Mouse (Mus musculus): ENCODE measurements around the gene Zfp444.

The Zfp444 gene

DNA sequence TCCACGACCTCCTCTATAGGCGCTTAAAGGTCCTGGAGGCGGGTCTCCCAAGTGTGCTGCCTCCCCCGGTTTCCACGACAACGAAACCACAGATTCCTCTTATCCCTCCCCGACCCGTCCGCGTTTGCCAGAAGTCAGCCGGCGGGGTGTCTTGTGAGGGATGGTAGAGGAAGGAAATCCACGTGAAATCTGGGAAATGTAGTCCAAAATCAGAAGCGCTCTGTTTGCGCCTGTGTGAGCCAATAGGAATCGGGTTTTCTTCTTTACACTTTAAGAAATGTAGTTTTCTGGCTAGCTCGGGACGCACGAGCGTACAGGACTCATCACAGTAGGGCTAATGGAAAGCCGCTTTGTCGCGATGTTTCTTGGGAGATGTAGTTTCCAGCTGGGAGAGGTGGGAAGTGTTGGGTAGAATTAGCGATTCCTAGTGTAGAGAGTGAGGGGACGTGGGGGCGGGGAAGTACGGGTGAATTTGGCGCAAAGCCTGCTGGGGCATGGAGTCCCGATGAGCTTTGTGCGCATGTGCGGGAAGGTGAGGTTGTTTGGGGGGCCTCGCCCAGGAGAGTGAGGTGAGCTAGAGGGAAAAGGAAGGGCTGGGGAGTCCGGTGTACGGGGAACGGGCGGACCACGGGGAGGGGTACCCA, at the start of gene Zfp444:
Gene Zfp444, plus strand, starts transcription at position 221 of the 644 bp plus-strand sequence.
- peak; percentile 96 for DNase-seq (ENCODE audit: low spot score in 2 of 2)

DNA sequence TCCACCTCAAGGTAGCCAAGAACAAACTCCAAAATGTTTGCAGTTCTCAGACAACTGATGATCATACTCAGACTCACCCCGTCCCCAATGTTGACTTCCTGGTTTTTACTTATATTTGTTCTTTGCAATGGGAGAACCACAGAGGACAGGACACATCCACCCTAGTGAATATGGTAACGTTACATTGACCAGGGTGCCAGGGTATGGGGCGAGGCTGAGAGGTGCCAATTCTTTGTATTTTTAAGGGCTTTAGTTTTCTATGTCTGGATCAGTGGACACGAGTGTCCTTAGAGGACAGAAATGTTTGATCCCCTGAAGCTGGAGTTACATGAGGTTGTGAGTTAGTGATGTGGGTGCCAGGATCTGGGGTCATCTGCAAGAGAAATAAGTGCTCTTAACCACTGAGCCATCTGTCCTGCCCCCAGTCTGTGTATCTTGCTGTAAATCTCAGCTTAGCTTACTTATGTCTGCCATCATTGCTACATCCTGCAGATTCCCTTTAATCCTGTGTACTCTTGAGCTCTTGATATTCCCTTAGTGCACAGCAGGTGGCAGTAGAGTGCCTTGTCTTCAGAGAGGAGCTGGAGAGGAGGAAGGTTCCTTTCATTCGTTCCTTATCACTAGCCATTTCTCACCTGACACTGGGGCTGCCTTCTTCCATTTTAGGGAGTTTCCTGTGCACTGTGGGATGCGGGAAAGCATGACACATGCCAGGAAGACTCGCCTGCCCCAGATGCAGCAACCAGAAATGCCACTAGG, 45.2 kb upstream of the Zfp444 start:
- DNase-seq (ENCODE audit: low spot score in 2 of 2): peak; percentile 64 to 76

DNA sequence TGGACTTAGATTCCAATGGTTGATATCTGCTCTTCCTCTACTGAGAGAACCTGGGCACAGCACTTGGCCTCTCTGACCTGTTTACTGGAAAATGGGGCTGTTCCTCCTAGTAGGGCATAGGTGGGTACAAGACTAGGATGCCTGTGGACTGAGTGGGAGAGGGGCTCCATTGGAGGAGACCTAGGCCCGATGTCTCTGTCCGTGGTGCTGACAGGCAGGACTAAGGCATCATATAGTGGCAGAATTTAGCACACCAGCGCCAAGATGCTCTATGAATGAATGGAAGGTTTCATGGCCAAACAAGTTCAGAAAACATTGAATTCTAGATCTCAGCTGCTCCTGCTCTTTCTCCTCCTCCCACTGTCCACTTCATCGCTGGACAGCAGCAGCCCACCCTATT, 41.7 kb upstream of the Zfp444 start:
- DNase-seq (ENCODE audit: low spot score in 2 of 2): no peak

DNA sequence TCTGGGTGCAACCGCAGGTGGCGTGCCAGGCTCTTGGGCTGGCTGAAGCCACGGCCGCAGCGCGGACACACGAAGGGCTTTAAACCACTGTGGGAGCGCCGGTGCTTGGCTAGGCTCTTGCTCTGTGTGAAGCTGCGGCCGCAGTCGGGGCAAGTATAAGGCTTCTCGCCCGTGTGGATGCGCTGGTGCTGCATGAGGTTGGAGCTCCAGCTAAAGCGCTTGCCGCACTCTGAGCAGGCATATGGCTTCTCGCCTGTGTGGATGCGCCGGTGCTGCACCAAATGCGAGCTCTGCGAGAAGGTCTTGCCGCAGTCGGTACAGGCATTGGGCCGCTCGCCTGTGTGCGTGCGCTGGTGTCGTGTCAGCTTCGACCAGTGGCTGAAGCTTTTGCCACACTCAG, 39.4 kb upstream of the Zfp444 start:
- no peak for DNase-seq (ENCODE audit: low spot score in 2 of 2)

DNA sequence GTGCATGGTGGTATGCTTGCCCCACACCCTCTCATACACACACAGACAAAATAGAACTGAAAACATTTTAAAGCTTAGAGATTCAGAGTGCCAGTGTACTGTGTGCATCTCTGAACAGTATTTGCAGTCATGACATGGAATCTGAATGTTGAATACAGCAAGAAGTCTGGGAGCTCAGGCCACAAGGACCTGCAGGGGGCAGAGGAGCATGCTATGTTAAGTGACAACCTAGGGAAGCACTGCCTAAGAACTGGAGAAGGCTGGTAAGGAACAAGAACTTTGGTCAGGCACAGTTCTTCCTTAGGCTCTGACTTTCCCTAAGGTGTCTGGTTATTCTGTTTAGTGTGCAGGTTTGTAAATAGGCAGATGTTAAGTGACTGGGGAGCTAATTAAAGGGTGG, 35.5 kb upstream of the Zfp444 start:
- no peak for DNase-seq (ENCODE audit: low spot score in 2 of 2)

DNA sequence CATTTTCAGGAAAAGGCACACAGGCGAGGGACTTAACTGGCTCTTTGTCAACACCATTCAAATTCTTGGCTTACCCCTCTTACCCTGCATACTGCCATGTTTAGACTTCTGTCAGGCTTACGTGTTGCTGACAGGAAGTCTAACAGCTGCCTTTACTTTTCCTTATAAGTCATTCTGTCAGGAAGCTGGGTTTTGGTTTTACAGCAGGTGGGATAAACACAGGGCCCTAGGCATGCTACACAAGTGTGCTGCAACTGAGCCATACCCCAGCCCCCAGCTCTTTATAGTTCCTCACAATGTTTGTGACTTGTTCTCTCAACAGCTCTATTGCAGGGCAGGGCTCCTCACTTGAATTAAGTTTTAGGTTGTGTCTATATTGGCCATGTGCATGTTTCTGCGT, 32.7 kb upstream of the Zfp444 start:
- no peak for DNase-seq (ENCODE audit: low spot score in 2 of 2)

DNA sequence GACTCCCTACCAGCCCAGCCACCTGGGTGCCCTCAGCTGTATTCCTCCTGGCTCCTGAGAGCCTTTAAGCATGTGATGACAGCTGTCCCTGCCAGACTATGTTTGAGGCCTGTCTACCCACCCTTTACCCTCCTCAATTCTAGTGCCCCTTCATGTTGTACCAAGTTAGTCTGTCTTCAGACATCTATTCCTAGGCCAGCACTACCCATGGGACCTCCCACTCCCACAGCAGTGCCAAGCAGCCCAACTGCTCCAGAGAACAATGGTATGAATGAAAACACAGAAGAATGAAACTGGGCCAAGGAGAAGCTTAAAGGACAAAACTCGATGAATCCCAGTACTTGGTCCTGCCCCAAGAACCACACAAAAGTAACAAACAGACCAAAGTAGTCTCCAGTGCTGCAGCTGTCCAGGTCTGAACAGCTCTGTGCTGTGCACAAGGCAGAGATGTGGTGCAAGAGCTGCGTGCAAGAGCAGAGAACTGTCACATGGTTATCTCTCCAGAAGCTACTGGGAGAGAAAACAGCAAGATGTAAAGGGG, 28.0 kb upstream of the Zfp444 start:
- DNase-seq (ENCODE audit: low spot score in 2 of 2): no peak

DNA sequence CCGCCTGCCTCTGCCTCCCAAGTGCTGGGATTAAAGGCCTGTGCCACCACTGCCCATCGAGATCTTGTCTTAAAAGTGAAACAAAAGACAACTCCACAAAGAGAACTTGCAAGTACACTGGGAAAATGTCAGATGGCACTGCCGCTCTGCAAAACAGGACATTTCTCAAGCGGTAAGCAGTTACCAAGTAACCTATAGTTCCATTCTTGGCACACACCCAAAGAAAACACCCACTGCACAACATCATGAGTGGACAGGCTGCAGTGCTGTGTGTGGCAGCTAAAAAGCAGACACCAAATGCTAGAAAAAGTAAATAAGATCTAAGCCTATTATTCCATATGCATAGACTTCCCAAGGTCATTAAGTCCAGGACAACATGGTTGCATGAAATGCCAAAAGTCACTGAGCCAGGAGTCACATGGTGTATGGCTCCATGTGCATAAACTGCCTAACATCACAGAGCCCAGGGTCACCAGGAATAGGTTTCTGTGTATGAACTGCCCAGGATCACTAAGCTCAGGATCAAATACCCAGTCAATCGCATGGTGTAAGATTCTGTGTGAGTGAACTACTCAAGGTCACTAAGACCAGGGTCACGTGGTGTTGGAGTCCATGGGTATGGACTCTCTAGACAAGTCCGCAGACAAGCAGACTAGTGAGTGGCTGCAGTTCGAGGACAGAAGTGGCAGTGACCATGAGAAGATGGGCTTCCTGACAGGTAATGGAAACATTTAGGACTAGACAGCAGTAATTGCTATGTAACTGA, 26.4 kb upstream of the Zfp444 start:
- DNase-seq (ENCODE audit: low spot score in 2 of 2): no peak

DNA sequence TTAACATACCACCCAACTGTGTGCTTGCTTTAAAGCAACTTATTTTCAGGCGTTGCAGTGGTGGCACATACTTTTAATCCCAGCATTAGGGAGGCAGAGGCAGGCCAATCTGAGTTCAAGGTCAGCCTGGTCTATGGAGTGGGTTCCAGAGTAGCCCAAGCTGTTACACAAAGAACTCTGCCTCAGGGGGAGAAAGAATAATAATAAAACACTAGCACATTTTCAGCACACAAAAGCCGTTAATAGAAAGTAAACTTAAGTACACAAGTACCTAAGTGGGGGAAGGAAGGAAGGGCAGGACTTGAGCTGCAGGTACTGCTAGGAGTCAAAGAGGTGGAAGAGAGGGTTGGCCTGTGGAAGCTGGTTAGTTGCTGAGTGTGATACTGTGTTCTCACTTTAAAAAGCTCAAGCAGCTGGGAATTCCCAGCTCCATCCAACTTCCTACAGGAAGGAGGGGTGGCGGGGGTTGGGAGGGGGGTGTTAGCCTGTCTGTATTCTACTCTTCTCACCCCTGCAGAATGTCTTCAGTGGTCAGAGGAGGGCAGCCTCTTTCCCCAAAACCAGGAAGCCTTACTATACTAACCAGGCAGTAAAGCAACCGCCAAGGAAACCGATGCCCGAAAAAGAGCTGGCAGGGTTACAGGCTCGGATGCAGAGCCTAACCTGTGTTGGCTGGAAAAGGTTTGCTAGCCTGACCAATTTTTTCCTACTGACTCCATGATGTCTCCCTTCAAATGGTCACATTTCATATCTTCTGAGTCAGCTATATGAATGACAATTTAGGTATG, 25.6 kb upstream of the Zfp444 start:
- no peak for DNase-seq (ENCODE audit: low spot score in 2 of 2)

DNA sequence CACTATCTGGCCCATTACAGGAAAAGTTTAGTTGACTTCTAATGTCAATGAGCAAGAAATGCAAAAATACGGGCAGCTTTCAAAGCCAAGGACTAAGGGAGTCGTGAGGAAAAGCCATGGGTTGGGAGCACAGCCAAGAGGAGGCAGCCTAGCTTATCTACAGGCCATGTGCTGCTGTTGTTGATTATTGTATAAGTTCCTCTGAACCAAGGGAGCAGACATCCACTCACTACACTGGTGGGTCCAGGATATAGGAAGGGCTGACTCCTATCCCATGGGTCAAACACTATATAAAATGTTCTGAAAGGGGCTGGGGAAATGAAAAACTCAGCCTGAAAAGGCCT, 25.1 kb upstream of the Zfp444 start:
- DNase-seq (ENCODE audit: low spot score in 2 of 2): no peak

DNA sequence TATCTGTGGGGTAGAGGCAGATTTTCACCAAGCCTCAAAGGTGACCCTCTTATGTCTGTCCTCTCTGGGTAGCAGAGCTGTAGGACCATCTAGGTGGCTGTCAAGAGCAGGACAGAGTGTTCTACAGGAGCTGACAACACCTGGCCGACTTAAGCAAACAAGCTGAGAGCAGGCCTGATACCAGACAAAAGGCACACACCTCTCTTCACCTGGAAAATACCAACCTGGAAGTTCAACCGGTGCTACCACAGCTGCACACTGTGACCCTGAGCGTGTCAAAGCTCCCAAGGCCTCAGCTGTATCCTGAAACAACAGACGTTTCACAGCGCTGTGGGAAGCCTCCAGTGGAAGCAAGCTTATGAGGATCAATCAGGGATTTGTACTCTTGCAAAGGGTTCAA, 24.3 kb upstream of the Zfp444 start:
- DNase-seq (ENCODE audit: low spot score in 2 of 2): no peak

DNA sequence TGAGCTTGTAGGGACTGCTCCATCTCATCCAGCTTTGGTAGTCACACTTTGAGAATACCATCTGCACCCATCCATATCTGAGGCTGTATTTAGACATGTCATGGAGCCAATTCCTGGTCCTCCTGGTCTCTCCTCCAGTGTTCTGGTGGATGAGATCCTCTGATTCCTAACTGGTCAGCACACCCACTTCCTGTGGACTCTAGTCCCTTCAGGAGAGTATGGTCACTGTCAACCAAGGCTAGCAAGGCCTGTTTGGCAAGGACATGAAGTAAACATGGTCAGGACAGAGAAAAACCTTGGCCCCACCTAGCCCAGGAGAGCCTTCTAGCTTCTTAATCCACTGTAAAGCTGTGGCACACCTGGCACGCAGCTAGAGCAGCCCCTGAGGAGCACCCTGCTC, 20.8 kb upstream of the Zfp444 start:
- DNase-seq (ENCODE audit: low spot score in 2 of 2): no peak

DNA sequence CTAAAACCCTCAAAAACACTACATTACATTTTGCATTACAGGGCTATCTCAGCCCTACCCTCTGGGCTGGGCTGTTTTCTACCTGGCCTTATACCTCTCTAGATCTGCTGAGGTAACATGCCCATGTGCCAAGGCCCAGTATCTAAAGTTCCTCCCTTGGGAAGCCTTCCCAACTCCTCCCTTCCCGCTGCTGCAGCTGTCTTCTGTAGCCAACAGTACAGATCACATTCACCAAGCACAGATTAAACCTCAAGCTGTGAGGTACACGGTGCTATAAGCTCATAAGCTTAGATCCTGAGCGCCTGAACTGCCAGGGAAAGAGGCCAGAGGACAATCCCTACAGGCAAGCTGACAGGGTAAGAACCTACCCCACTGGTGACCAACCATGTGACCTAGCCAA, 20.0 kb upstream of the Zfp444 start:
- DNase-seq (ENCODE audit: low spot score in 2 of 2): no peak

DNA sequence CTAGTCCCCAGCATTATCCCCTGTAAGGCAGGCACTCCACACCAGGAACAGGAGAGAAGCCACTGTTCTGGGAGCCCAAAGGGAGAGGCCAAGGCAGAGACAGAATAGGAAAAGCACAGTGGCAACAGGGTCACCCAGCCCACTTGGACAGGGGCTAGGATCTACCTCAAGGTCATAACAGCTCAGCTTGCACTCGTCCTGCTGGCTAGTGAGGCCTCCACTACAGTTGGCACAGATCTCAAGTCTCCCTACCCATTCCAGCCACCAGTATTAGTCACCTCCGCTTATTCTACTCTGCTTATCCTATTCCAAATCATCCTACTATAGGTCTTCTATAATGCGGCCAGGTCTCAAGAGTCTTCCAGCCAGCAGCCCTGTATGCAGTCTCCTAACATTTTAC, 18.9 kb upstream of the Zfp444 start:
- DNase-seq (ENCODE audit: low spot score in 2 of 2): no peak

DNA sequence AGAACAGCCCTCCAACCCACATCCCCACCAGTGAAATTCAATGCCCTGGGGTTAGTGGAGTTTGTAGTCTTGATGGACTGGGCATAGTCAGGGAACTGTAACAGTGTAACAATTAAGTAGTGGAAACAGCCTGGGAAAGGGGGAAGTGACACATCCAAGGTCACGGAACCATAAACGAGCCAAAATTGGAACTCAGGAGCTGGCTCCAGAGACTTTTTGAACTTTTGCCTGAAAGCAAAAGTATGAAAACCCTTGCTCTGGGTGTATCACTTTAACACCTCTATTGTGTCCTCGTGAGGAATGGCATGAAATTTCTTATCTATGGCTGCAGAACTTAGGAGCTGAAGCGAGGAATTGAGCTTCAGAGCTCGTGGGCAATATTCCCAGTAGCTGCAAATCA, 17.9 kb upstream of the Zfp444 start:
- DNase-seq (ENCODE audit: low spot score in 2 of 2): no peak

DNA sequence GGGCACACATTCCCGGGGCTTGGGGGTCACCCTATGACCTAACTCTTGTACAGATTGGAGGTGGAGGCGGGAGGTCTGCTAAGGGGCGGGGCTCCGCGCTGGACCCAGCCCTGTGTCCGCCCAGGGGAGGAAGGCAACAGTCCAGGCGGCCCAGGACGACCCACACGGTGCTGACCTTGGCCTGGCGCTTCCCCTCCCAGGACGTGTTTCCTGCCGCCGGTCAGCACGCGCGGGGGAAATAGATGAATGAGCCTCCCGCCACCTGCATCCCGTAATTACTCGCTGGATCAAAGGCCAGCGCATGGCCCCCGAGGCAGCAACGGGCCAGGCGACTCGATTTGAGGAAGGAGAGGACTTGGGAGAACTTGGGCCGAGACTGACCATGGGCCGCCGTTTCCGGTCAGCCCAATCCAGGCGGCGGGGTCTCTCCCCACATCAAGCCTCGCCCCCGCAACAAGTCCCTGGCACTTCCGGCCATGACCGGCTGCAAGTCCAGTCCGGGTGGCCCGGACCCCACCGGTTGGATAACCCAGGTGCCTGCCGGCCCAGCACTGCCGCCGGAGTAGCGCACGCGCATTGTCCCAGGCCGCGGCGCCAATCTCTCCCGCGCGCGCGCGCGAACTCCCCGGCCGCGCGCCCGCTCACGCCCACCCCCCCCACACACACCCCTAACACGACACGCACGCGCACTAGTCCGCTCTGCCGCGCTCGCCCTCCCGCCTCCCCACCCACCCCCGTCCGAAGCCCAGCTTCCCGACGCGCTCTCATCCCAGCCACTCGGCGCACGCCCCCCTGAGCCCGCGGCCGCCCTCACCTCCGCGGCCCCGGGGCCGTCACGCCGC, 16.8 kb upstream of the Zfp444 start:
- peak; percentile 74 to 83 for DNase-seq (ENCODE audit: low spot score in 2 of 2)

DNA sequence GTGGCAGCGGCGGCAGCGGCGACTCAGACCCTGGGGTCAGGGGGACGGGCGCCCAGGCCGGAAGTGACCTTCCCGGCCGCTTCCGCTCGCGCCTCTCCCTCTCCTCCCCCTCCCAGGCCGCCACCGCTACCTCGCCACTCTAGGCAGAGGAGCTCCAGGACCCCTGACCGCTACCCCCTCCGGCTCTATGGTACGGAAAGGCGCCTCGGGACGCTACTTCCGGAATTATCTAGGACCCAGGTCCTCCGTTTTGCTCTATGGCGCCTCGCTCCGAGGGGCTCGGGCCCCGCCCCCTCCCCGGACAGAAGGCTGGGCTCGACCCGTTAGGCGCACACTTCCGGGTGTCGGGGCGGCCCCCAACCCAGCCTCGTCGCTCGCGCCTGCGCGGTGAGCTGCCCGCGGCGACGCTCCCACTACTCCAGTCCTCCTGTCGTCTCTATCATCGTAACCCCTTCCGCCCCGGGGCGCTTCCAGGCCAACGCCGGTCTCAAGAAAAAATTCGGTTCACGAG, 16.1 kb upstream of the Zfp444 start, which contains the start of gene Zfp787:
Gene Zfp787, minus strand, starts transcription at position 97 of the 511 bp plus-strand sequence.
- peak; percentile 95 to 96 for DNase-seq (ENCODE audit: low spot score in 2 of 2)

DNA sequence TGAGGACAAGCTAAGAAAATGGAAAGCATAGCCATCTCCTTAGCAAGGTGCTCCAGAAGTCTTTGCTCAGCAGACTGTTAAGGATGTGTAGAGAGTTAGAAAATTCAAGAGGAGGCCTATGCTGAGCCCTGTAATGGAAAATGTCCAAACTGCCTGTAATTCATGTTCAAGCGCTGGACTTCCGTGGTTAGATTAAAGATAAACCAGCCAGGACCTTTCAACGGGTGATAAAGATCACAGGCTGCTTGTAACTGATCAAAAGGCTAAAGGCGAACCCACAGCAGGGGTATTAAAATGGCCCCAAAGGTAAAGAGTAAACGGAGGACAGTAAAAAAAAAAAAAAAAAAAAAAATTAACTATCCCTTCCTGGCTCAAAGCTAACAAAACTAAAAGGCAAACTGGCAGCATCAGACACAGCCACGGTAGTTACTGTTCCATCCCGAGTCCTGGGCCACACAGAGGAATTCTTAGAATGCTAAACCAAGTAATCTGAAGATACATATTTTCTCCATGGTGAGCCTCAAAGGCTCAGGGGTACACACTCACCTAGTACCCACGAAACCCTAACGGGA, 15.0 kb upstream of the Zfp444 start:
- DNase-seq (ENCODE audit: low spot score in 2 of 2): no peak

DNA sequence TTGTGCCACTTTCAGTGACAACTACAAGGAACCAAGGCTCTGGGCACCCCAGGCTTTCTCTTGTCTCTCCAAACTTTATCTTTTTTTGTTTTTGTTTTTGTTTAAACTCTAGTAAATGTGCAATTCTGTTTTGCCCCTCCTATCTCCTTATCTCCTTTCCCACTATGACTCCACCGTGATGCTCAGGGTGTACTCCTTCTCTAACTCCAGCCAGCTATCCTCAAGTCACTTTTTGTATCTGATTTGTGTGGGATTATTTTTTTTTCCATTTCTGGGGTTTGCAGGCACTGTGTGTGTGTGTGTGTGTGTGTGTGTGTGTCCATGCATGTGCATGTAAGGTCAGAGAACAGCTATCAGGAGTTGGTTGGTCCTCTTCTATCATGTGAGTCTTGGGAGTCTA, 14.5 kb upstream of the Zfp444 start:
- no peak for DNase-seq (ENCODE audit: low spot score in 2 of 2)

DNA sequence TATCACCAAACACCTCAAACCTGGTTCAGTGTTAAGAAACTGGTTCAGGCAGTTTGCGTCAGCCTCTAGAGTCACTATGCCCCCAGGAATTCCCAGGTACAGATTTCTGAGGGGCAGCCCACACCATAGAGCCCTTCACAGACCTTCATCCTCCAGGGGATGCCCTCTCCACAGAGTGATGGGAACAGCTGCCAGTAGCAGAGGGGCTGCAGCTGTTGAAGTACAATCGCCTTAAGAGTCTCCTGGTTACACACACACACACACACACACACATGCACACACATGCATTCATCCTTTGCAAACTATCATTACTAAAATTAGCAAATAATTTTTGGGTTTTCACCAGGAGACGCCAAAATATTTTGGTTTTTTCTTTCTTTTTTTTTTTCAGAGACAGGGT, 12.4 kb upstream of the Zfp444 start:
- no peak for DNase-seq (ENCODE audit: low spot score in 2 of 2)
